Mouse (Mus musculus) small intestine, adult 2 months (tissue): Measurements from ENCODE around the gene Man2a1.

Experiments used
- CTCF ChIP-seq: fragments of 200-500 bp; IDR thresholded peaks from 2 replicates; pipeline ENCODE4 v1.5.1; 2012; ENCODE audit warnings: low read depth, mild to moderate bottlenecking, control low read depth, inconsistent platforms, low read length, moderate library complexity, mixed read lengths; ENCODE audit not compliant: insufficient replicate concordance, insufficient read length; ENCODE audit errors: extremely low read depth
- POLR2A ChIP-seq: fragments of 200-500 bp; IDR thresholded peaks from 2 replicates; pipeline ENCODE4 v1.6.1; 2012; ENCODE audit warnings: low read depth, mild to moderate bottlenecking, control low read depth, inconsistent platforms, low read length, moderate library complexity

- TF ChIP-seq CTCF: no peak
- TF ChIP-seq POLR2A: no peak
These were observed 15.7 kb downstream of the Man2a1 start for GRCm38 (mm10) chr17:64616259-64616658.
